Mouse (Mus musculus) small intestine, adult 2 months (tissue): ENCODE data around the gene Rims1.

Experiments
- CTCF ChIP-seq: fragments of 200-500 bp; IDR thresholded peaks from 2 replicates; pipeline ENCODE4 v1.5.1; 2012; ENCODE audit warnings: low read depth, mild to moderate bottlenecking, control low read depth, inconsistent platforms, low read length, moderate library complexity, mixed read lengths; ENCODE audit not compliant: insufficient replicate concordance, insufficient read length; ENCODE audit errors: extremely low read depth
- POLR2A ChIP-seq: fragments of 200-500 bp; IDR thresholded peaks from 2 replicates; pipeline ENCODE4 v1.6.1; 2012; ENCODE audit warnings: low read depth, mild to moderate bottlenecking, control low read depth, inconsistent platforms, low read length, moderate library complexity

GRCm38 (mm10) chr1:22650588-22650987 is 155.2 kb downstream of the Rims1 start:
- TF ChIP-seq CTCF (no peak), POLR2A (no peak)
